Mouse (Mus musculus) bone marrow, adult 2 months (tissue): ENCODE measurements around the gene Fbxo24. TPM values are rescaled to one million over a fixed set of nuclear protein-coding genes. Genes with fewer than 3 reads are reported as not detected.
A peak's percentile ranks its signal among the peaks of the same experiment; 100 is the strongest.

Experiments
- H3K27ac ChIP-seq: fragments of 200-500 bp; 2 replicates; pipeline ENCODE4 v1.5.1; 2012; ENCODE audit warnings: low read depth, mild to moderate bottlenecking, control low read depth, inconsistent platforms, low read length; ENCODE audit not compliant: control insufficient read depth, poor library complexity, insufficient read depth
- H3K4me1 ChIP-seq: fragments of 200-500 bp; 2 replicates; pipeline ENCODE4 v1.6.1; 2011; ENCODE audit warnings: low read length; ENCODE audit not compliant: control insufficient read depth, insufficient read depth
- H3K4me3 ChIP-seq: fragments of 200-500 bp; replicated peaks from 2 replicates; pipeline ENCODE3; 2011; ENCODE audit warnings: mild to moderate bottlenecking, low read depth, low read length, control low read depth; ENCODE audit not compliant: control insufficient read depth
- CTCF ChIP-seq: fragments of 200-500 bp; IDR thresholded peaks from 2 replicates; pipeline ENCODE4 v1.5.1; 2011; ENCODE audit warnings: low read length, control low read depth; ENCODE audit not compliant: control insufficient read depth, insufficient read depth
- POLR2A ChIP-seq: fragments of 200-500 bp; IDR thresholded peaks from 2 replicates; pipeline ENCODE4 v1.6.1; 2011; ENCODE audit warnings: low read depth, mild to moderate bottlenecking, control low read depth, low read length, borderline replicate concordance; ENCODE audit not compliant: control insufficient read depth
- WGBS: fragments of 180-500 bp; shearing (Covaris S2); methylation state at CpG from one replicate; pipeline ENCODE4 v1.1.7; 2018; 5-methylcytosine and 5-hydroxymethylcytosine counted together
- polyA plus RNA-seq: library from polyadenylated mRNA; stranded (reverse); fragments of >200 nt; gene quantifications from 2 replicates; pipeline ENCODE4 v1.2.4, GENCODE M21; 2011; ENCODE audit warnings: low replicate concordance; ENCODE audit not compliant: missing spikeins, insufficient read depth, insufficient read length

Gene Fbxo24
- polyA plus RNA-seq, 1 experiment, result not detected

- Histone ChIP-seq H3K4me3 (no peak overlapping the region), H3K4me1 (no peaks in the 10 kb centered on the region), H3K27ac (no peak overlapping the region)
- WGBS, result 95% methylated on average over 9 of the region's 9 CpGs
- TF ChIP-seq CTCF, result no peak
- no peak for TF ChIP-seq POLR2A
Observed at GRCm38 (mm10) chr5:137663057-137663456, 34.3 kb upstream of the Fbxo24 start.

GRCm38 (mm10) chr5:137660064-137660688, 31.4 kb upstream of the Fbxo24 start:
- Histone ChIP-seq H3K4me3 (no peak overlapping the region), H3K27ac (no peak overlapping the region), H3K4me1 (no peaks in the 10 kb centered on the region)
- WGBS, result 90% methylated on average over 6 of the region's 6 CpGs
- TF ChIP-seq CTCF (no peak), POLR2A (no peak)

GRCm38 (mm10) chr5:137656977-137657376, 28.2 kb upstream of the Fbxo24 start:
- TF ChIP-seq POLR2A (no peak), CTCF (peak; percentile 81)
- H3K4me1 ChIP-seq, result no peaks in the 10 kb centered on the region
- no peak overlapping the region for H3K4me3 ChIP-seq
- no peak overlapping the region for H3K27ac ChIP-seq
- WGBS, result 31% methylated on average over 6 of the region's 6 CpGs

- H3K4me3 ChIP-seq, result no peak overlapping the region
- 0 out of 2 replicates have a peak, but pooled peaks have one; percentile 13 for TF ChIP-seq CTCF
- no peak for TF ChIP-seq POLR2A
- WGBS, result 69% methylated on average over 7 of the region's 7 CpGs
- H3K27ac ChIP-seq, result no peak overlapping the region
- no peaks in the 10 kb centered on the region for H3K4me1 ChIP-seq
Observed at GRCm38 (mm10) chr5:137654746-137655145, 25.9 kb upstream of the Fbxo24 start.

- WGBS, result 95% methylated on average over 10 of the region's 10 CpGs
- H3K4me1 ChIP-seq, result peaks cover 2% of the 10 kb centered on the region; the same call in 1 of the 2 replicates
- TF ChIP-seq POLR2A (no peak), CTCF (no peak)
Observed at GRCm38 (mm10) chr5:137653366-137653765, 24.6 kb upstream of the Fbxo24 start.

GRCm38 (mm10) chr5:137652474-137652873, 23.7 kb upstream of the Fbxo24 start:
- Histone ChIP-seq H3K4me1 (peaks cover 2% of the 10 kb centered on the region; the same call in 1 of the 2 replicates), H3K4me3 (no peak overlapping the region), H3K27ac (no peak overlapping the region)
- TF ChIP-seq POLR2A (no peak), CTCF (peak; percentile 64)
- 47% methylated on average over 3 of the region's 3 CpGs for WGBS

More at GRCm38 (mm10) chr5:137653366-137653765, 24.6 kb upstream of the Fbxo24 start:
- no peak overlapping the region for H3K4me3 ChIP-seq
- H3K27ac ChIP-seq, result no peak overlapping the region

GRCm38 (mm10) chr5:137649669-137650571, 21.1 kb upstream of the Fbxo24 start:
- no peak overlapping the region for H3K27ac ChIP-seq
- H3K4me1 ChIP-seq, result peaks cover 2% of the 10 kb centered on the region; the same call in 1 of the 2 replicates
- TF ChIP-seq POLR2A, result no peak
- TF ChIP-seq CTCF, result no peak
- H3K4me3 ChIP-seq, result no peak overlapping the region
- WGBS, result 63% methylated on average over 18 of the region's 18 CpGs

DNA sequence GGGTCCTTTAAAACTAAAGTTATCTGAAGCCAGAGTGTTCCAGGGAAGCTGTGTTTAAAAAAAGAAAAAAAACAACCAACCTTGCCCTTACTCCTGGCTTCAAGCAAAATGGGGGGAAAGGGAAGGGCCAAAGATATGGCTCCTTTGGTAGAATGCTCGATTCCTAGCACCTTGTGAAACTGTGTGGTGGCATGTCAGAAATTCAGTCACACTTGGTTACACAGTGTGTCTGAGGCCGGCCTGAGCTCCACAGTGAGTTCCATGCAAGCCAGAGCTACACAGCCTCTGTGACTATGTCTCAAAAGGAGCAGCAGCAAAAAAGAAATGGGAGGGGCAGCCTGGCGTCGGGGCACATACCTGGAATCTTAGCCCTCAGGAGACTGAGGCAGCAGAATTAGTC, 20.4 kb upstream of the Fbxo24 start:
- Histone ChIP-seq H3K27ac (no peak overlapping the region), H3K4me1 (peaks cover 2% of the 10 kb centered on the region; the same call in 1 of the 2 replicates), H3K4me3 (no peak overlapping the region)
- no peak for TF ChIP-seq CTCF
- TF ChIP-seq POLR2A, result no peak
- WGBS, result 57% methylated on average over 4 of the region's 4 CpGs
